Mouse (Mus musculus) embryonic facial prominence, embryonic 12.5 days (tissue): ENCODE measurements around the gene Syn3. TPM values are rescaled to one million over a fixed set of nuclear protein-coding genes. Genes with fewer than 3 reads are reported as not detected.

Experiments used
- ATAC-seq: fragments of 200-750 bp; cut with Nextera tagmentation; 2 replicates; pipeline ENCODE4 v1.8.0; 2017; ENCODE audit not compliant: insufficient number of reproducible peaks, insufficient read depth, low FRiP score, low TSS enrichment
- H3K27ac ChIP-seq: fragments of 300-500 bp; sonication (generic); 2 replicates; pipeline ENCODE4 v1.5.1; 2016; ENCODE audit warnings: mild to moderate bottlenecking
- H3K27me3 ChIP-seq: fragments of 300-500 bp; sonication (generic); 2 replicates; pipeline ENCODE4 v1.6.1; 2016; ENCODE audit warnings: mild to moderate bottlenecking, moderate library complexity
- H3K36me3 ChIP-seq: fragments of 300-500 bp; sonication (generic); 2 replicates; pipeline ENCODE4 v1.6.1; 2016; ENCODE audit warnings: mild to moderate bottlenecking
- H3K4me1 ChIP-seq: fragments of 300-500 bp; sonication (generic); 2 replicates; pipeline ENCODE4 v1.6.1; 2016
- H3K4me2 ChIP-seq: fragments of 300-500 bp; sonication (generic); replicated peaks from 2 replicates; pipeline ENCODE4 v1.6.1; 2016; ENCODE audit warnings: mild to moderate bottlenecking, moderate library complexity
- H3K4me3 ChIP-seq: fragments of 300-500 bp; sonication (generic); 2 replicates; pipeline ENCODE4 v1.5.1; 2016; ENCODE audit warnings: mild to moderate bottlenecking
- H3K9ac ChIP-seq: fragments of 300-500 bp; sonication (generic); 2 replicates; pipeline ENCODE4 v1.6.1; 2016; ENCODE audit warnings: mild to moderate bottlenecking, moderate library complexity
- H3K9me3 ChIP-seq: fragments of 300-500 bp; sonication (generic); 2 replicates; pipeline ENCODE4 v1.6.1; 2016; ENCODE audit warnings: mild to moderate bottlenecking, moderate library complexity
- WGBS: fragments of 180-500 bp; shearing (Covaris S2); methylation state at CpG from one replicate; pipeline ENCODE4 v1.1.7; 2016; 5-methylcytosine and 5-hydroxymethylcytosine counted together
- polyA plus RNA-seq: library from polyadenylated mRNA; unstranded; fragments of >200 nt; fragmentation: Nextera tagmentation; extraction: Ambion mirVana; gene quantifications from 2 replicates; pipeline ENCODE4 v1.2.1, GENCODE M21; 2016

Gene Syn3
- polyA plus RNA-seq, 1 experiment from 2014 or later, result 4.0 TPM

- 85% methylated on average over 7 of the region's 7 CpGs for WGBS
- no peak overlapping the region for H3K27ac ChIP-seq
- H3K4me3 ChIP-seq, result no peak overlapping the region
- H3K9ac ChIP-seq, result no peak overlapping the region
- no peaks in the 10 kb centered on the region for H3K9me3 ChIP-seq
- H3K4me1 ChIP-seq, result 0 out of 2 replicates have a peak, but pooled peaks cover 2% of the 10 kb centered on the region
- no peaks in the 10 kb centered on the region for H3K27me3 ChIP-seq
- H3K36me3 ChIP-seq, result no peaks in the 10 kb centered on the region
- ATAC-seq, result no peak
- no peak overlapping the region for H3K4me2 ChIP-seq
These were observed 480.9 kb downstream of the Syn3 start for GRCm38 (mm10) chr10:86017781-86018180.

GRCm38 (mm10) chr10:86011781-86012180, 486.9 kb downstream of the Syn3 start, which contains the start of gene Bpifc:
Bpifc (minus strand) TSS chr10:86011895.
- no peak for ATAC-seq
- H3K4me3 ChIP-seq, result no peak within 1 kb of the TSS
- no peak within 1 kb of the TSS for H3K9ac ChIP-seq
- H3K9me3 ChIP-seq, result no peaks in the 10 kb centered on the region
- no peak within 1 kb of the TSS for H3K27ac ChIP-seq
- H3K4me1 ChIP-seq, result no peaks in the 10 kb centered on the region
- 93% methylated on average over 2 of the region's 2 CpGs for WGBS
- no peaks in the 10 kb centered on the region for H3K27me3 ChIP-seq
- H3K4me2 ChIP-seq, result no peak within 1 kb of the TSS
- no peaks in the 10 kb centered on the region for H3K36me3 ChIP-seq

- H3K36me3 ChIP-seq, result no peaks in the 10 kb centered on the region
- WGBS, result 85% methylated on average over 2 of the region's 2 CpGs
These were observed 487.5 kb downstream of the Syn3 start for GRCm38 (mm10) chr10:86011172-86011571.

GRCm38 (mm10) chr10:86010636-86011035, 488.1 kb downstream of the Syn3 start:
- WGBS, result 58% methylated on average over 6 of the region's 6 CpGs
- no peak overlapping the region for H3K27ac ChIP-seq
- no peaks in the 10 kb centered on the region for H3K4me1 ChIP-seq
- H3K27me3 ChIP-seq, result no peaks in the 10 kb centered on the region
- no peaks in the 10 kb centered on the region for H3K9me3 ChIP-seq
- no peaks in the 10 kb centered on the region for H3K36me3 ChIP-seq
- no peak overlapping the region for H3K9ac ChIP-seq
- H3K4me2 ChIP-seq, result no peak overlapping the region
- no peak for ATAC-seq
- no peak overlapping the region for H3K4me3 ChIP-seq

More at GRCm38 (mm10) chr10:86011172-86011571, 487.5 kb downstream of the Syn3 start:
- no peaks in the 10 kb centered on the region for H3K9me3 ChIP-seq
- no peaks in the 10 kb centered on the region for H3K4me1 ChIP-seq
- no peak overlapping the region for H3K4me2 ChIP-seq
- H3K27me3 ChIP-seq, result no peaks in the 10 kb centered on the region
- H3K9ac ChIP-seq, result no peak overlapping the region
- no peak overlapping the region for H3K27ac ChIP-seq
- H3K4me3 ChIP-seq, result no peak overlapping the region
- no peak for ATAC-seq

GRCm38 (mm10) chr10:86009688-86010087, 489.0 kb downstream of the Syn3 start:
- WGBS, result 89% methylated on average over 2 of the region's 2 CpGs

GRCm38 (mm10) chr10:86006455-86006854, 492.2 kb downstream of the Syn3 start:
- H3K9ac ChIP-seq, result no peak overlapping the region
- no peak for ATAC-seq
- 76% methylated on average over 5 of the region's 5 CpGs for WGBS
- no peak overlapping the region for H3K4me2 ChIP-seq
- no peaks in the 10 kb centered on the region for H3K9me3 ChIP-seq
- H3K36me3 ChIP-seq, result no peaks in the 10 kb centered on the region
- H3K4me3 ChIP-seq, result no peak overlapping the region
- no peaks in the 10 kb centered on the region for H3K4me1 ChIP-seq
- no peaks in the 10 kb centered on the region for H3K27me3 ChIP-seq
- H3K27ac ChIP-seq, result no peak overlapping the region

More at GRCm38 (mm10) chr10:86009688-86010087, 489.0 kb downstream of the Syn3 start:
- H3K36me3 ChIP-seq, result no peaks in the 10 kb centered on the region
- H3K4me1 ChIP-seq, result no peaks in the 10 kb centered on the region
- no peak overlapping the region for H3K4me2 ChIP-seq
- no peaks in the 10 kb centered on the region for H3K9me3 ChIP-seq
- no peak for ATAC-seq
- no peak overlapping the region for H3K4me3 ChIP-seq
- H3K9ac ChIP-seq, result no peak overlapping the region
- no peaks in the 10 kb centered on the region for H3K27me3 ChIP-seq
- H3K27ac ChIP-seq, result no peak overlapping the region

Other genes starting within 250 kb of the Syn3 start
- gene Timp3, start 198.5 kb downstream of the Syn3 start, polyA plus RNA-seq, result 66.3 and 66.4 TPM in 2 replicates
- gene Hsp90b1, start 206.6 kb upstream of the Syn3 start, polyA plus RNA-seq, result 615 and 661 TPM in 2 replicates
- gene Ttc41, start 206.9 kb upstream of the Syn3 start, polyA plus RNA-seq, result 1.8 and 2.3 TPM in 2 replicates